Mouse (Mus musculus): ENCODE results near the gene March10.

March10 gene

DNA sequence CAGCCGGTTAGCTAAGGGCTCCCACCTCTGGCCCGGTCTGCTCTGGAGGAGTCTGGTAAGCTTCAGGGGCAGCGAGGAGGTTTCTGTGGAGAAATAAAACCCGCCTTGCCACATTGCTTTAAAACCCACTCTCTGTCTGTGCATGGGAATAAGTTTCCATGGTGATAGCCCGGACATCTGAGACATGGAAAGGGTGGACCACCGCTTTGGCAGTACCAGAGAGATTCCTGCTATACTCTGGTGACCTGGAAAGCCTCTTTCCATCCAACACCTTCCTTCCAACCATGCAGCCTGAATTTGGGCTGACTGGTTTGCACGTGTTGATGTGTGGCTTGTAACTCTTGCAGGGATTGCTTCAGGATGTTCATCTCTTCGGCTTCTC lies 142.9 kb downstream of the March10 start:
- peak in 1 of 2 experiments; percentile 31 for DNase-seq (ENCODE audit: low spot score in 2 of 2)

DNA sequence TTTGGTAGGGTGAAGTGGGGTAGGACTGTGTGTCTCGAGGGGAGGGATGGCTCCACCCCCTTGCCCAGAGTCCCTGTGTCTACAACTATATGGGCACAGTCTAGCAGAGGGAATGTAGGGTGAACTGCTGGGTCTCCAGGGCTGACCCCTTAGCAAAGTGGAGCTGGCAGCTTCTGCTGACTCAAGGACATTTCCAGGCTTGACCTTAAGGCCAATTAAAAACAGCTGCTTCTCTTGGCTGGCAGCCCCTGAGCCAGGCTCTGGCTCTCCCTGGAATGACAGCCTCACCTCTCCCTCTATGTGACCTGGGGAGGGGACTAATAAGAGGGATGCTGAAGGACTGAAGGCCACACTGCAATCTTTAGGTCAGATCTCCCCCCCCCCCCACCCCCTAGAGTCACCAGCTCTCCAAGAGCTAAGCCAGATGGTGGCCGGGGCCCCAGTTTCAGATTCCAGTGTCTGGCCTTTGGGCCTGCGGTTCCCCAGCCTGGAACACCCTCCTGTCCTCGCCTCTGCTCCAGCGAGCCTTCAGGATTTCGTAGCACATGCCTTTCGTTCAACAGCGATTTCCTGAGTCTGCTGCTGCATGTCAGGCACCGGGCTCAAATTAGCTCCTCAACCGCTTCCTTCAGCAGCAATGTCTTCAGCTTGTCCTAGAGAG lies 143.4 kb downstream of the March10 start:
- DNase-seq (ENCODE audit: low spot score in 2 of 2), result no peak

DNA sequence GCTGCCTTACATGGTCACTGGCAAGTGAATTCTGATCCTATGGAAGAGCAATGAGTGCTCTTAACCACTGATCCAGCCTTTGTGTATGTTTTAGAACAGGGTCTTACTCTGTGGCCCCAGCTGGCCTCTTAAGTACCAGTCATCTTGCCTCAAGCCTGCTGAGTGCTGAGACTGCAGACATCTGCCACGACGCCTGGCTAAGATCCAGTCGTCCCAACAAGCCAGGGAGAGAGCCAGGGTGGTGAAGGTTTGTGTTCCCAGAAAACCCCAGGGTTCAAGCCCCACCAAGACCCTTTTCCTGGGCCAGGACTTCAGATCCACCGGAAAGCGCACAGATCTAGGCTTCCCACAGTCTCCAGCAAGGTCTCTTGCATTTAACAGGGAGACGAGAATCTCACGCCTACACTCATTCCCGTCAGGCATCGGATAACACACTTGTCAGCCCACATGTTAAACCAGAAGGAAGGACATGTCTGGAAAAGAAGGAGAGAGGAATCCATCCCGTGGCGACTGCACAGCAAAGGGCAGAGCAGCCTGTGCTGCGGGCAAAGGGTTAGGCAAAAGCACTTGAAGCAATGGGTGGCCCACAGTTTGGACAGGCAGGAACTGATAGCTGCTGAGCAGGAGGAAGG lies 144.1 kb downstream of the March10 start:
- DNase-seq (ENCODE audit: low spot score in 2 of 2), result peak; percentile 22 to 26

DNA sequence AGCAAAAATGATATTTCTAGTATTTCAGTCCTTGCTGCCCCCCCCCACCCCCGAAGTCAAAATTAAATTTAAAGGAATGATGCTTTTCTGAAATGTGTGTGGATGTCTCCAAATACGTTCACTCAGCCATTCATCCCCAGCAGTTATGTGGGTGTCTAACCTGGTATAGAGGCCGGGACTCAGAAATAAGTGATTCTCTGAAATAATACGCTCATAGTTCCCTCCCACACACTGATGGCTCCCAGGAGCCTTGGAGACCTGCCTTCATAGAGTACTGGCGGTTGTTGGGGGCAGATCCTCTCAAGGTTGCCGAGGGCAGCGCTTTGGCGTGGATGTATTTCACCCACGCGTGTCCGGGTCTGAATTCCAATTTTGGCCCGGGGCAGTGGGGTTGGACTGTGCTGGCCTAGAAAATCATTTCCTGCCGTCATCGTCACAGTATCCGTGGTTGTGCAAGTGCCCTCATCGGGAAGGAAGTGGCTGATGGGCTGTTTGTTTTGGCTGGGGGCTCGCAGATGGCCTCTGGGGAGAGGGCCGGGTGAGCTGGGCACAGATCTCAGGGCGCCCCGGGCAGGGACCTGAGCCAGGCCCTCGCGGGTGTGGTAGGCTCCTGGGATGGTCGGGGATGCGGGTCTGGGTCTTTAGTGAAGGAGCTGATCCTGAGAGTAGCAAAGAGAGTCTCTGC lies 145.1 kb downstream of the March10 start:
- peak; percentile 35 to 44 for DNase-seq (ENCODE audit: low spot score in 2 of 2)

Measured in right cerebral cortex, adult 2 months (tissue).